Mouse (Mus musculus) midbrain, postnatal 0 days (tissue): ENCODE measurements at regions not wholly inside any gene's neighbourhood (a gene's known extent, or its start where the extent isn't known, plus 50 kb on each side); places are given as distances from the start of the nearest gene placed in this dataset.

Source experiments
- ATAC-seq: fragments of 200-750 bp; cut with Nextera tagmentation; 2 replicates; pipeline ENCODE4 v1.8.0; 2017; ENCODE audit warnings: moderate number of reproducible peaks, mild to moderate bottlenecking, moderate TSS enrichment, moderate library complexity; ENCODE audit not compliant: low FRiP score
- DNase-seq: peaks from one replicate; pipeline ENCODE4 v3.0.0-alpha.2; 2015; ENCODE audit warnings: low spot score
- H3K27ac ChIP-seq: fragments of 300-500 bp; sonication (generic); 2 replicates; pipeline ENCODE4 v1.5.1; 2014; ENCODE audit warnings: low read depth, mild to moderate bottlenecking, low read length, mixed read lengths
- H3K27me3 ChIP-seq: fragments of 300-500 bp; sonication (generic); 2 replicates; pipeline ENCODE4 v1.6.1; 2014; ENCODE audit warnings: low read length, control low read depth, mixed read lengths; ENCODE audit not compliant: insufficient read depth
- H3K36me3 ChIP-seq: fragments of 300-500 bp; sonication (generic); 2 replicates; pipeline ENCODE4 v1.6.1; 2014; ENCODE audit warnings: low read length, control low read depth, mixed read lengths; ENCODE audit not compliant: insufficient read depth
- H3K4me1 ChIP-seq: fragments of 300-500 bp; sonication (generic); 2 replicates; pipeline ENCODE4 v1.6.1; 2014; ENCODE audit warnings: mild to moderate bottlenecking, control low read depth, antibody characterized with exemption, low read length, mixed read lengths; ENCODE audit not compliant: insufficient read depth
- H3K4me2 ChIP-seq: fragments of 300-500 bp; sonication (generic); 2 replicates; pipeline ENCODE4 v1.6.1; 2014; ENCODE audit warnings: low read depth, mild to moderate bottlenecking, low read length, mixed read lengths; ENCODE audit not compliant: poor library complexity, severe bottlenecking
- H3K4me3 ChIP-seq: fragments of 300-500 bp; sonication (generic); 2 replicates; pipeline ENCODE4 v1.5.1; 2014; ENCODE audit warnings: low read depth, mild to moderate bottlenecking, low read length, moderate library complexity
- H3K9ac ChIP-seq: fragments of 300-500 bp; sonication (generic); replicated peaks from 2 replicates; pipeline ENCODE4 v1.6.1; 2014; ENCODE audit warnings: mild to moderate bottlenecking, low read length, moderate library complexity, mixed read lengths; ENCODE audit not compliant: poor library complexity, severe bottlenecking
- H3K9me3 ChIP-seq: fragments of 300-500 bp; sonication (generic); 2 replicates; pipeline ENCODE4 v1.6.1; 2016; ENCODE audit warnings: low read length, control low read depth
- CTCF ChIP-seq: IDR thresholded peaks from 2 replicates; pipeline ENCODE4 v1.5.1; 2016; ENCODE audit warnings: antibody characterized with exemption, mild to moderate bottlenecking
- WGBS: fragments of 180-500 bp; shearing (Covaris S2); extraction: QIAGEN DNeasy Blood & Tissue Kit; methylation state at CpG from one replicate; pipeline ENCODE4 v1.1.7; 2014; 5-methylcytosine and 5-hydroxymethylcytosine counted together

DNA sequence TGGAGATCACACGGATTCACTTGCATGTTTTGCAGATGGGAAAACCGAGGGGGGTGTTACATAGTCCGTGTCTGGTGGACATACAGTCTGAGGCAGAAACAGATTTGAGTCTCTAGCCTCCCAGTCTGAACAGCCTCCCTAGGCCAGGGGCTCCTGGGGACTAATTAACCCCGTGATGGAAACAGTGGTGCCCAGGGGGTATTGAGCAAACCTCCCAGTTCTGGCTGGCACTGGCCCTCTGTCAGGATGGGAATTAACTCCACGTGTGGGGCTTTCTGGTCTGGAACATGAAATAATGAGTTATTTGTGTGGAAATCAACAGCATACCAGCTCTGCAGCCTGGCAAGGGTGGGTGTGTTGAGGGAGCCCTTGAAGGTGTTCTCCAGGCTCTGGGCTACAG lies 79.9 kb upstream of the Nek6 start:
- H3K27me3 ChIP-seq = no peaks in the 10 kb centered on the region
- WGBS = 54% methylated on average over 5 of the region's 5 CpGs
- no peak for TF ChIP-seq CTCF
- no peaks in the 10 kb centered on the region for H3K9me3 ChIP-seq
- H3K36me3 ChIP-seq = no peaks in the 10 kb centered on the region
- no peak for ATAC-seq
- no peaks in the 10 kb centered on the region for H3K4me1 ChIP-seq
- no peak overlapping the region for H3K27ac ChIP-seq
- no peak overlapping the region for H3K9ac ChIP-seq
- no peak overlapping the region for H3K4me3 ChIP-seq
- no peak overlapping the region for H3K4me2 ChIP-seq
- no peak for DNase-seq

DNA sequence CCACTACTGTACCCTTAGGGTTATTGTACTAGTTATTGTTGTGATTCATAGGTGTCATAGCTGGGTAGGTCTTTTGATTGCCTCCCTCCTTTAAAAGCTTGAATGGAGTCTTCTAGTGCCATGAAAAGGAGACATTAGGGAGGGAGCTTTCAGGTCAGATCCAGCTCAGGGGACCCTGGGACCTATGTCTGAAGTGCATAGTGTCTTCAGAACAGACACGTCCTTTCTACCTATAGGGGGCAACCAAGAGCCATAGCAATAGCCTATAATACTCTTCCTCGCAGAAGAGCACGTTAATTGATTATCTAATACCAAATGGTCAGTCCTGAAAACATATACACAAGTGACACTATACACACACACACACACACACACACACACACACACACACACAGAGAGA lies 77.7 kb upstream of the Nek6 start:
- Histone ChIP-seq H3K9me3 (no peaks in the 10 kb centered on the region), H3K4me3 (no peak overlapping the region), H3K27me3 (no peaks in the 10 kb centered on the region), H3K27ac (no peak overlapping the region), H3K4me1 (no peaks in the 10 kb centered on the region), H3K4me2 (no peak overlapping the region), H3K9ac (no peak overlapping the region), H3K36me3 (no peaks in the 10 kb centered on the region)
- WGBS = 18% methylated on average over 3 of the region's 3 CpGs
- TF ChIP-seq CTCF = peak; percentile 67
- DNase-seq (peak; percentile 19), ATAC-seq (no peak)

DNA sequence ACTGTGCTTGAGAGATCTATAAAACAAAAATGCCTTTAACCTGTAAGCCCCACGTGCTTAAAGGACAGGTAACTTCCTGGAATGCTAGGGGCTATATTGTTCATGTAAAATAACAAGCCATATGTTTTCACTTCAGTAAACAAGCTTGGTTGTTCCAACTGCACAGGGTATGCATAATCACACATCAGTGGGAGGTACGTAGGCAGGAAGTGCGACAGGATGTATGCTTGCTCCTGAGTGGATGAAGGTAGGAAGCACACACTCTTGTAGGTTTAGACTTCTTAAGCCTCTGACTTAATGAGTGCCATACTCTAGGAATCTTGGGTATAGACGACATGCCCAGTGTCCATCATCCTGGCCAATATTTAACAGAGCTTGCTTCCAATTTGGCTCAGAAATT lies 74.7 kb upstream of the Nek6 start:
- Histone ChIP-seq H3K9me3 (no peaks in the 10 kb centered on the region), H3K27ac (no peak overlapping the region), H3K27me3 (no peaks in the 10 kb centered on the region), H3K4me2 (no peak overlapping the region), H3K36me3 (no peaks in the 10 kb centered on the region), H3K4me3 (no peak overlapping the region), H3K4me1 (no peaks in the 10 kb centered on the region), H3K9ac (no peak overlapping the region)
- ATAC-seq (no peak), DNase-seq (no peak)
- TF ChIP-seq CTCF = no peak
- 81% methylated on average over 4 of the region's 4 CpGs for WGBS

- Histone ChIP-seq H3K4me1 (no peaks in the 10 kb centered on the region), H3K4me2 (no peak overlapping the region), H3K4me3 (no peak overlapping the region), H3K36me3 (no peaks in the 10 kb centered on the region), H3K9ac (no peak overlapping the region), H3K9me3 (no peaks in the 10 kb centered on the region), H3K27ac (no peak overlapping the region), H3K27me3 (no peaks in the 10 kb centered on the region)
- DNase-seq (no peak), ATAC-seq (no peak)
- TF ChIP-seq CTCF = no peak
- 99% methylated on average over 6 of the region's 6 CpGs for WGBS
Measured at GRCm38 (mm10) chr2:38439191-38439590, 72.3 kb upstream of the Nek6 start.

GRCm38 (mm10) chr2:38439973-38440372 lies 71.5 kb upstream of the Nek6 start:
- no peak for DNase-seq
- H3K9ac ChIP-seq = no peak overlapping the region
- WGBS = 73% methylated on average over 5 of the region's 5 CpGs
- TF ChIP-seq CTCF = no peak
- no peaks in the 10 kb centered on the region for H3K9me3 ChIP-seq
- no peak overlapping the region for H3K27ac ChIP-seq
- H3K4me2 ChIP-seq = no peak overlapping the region
- H3K27me3 ChIP-seq = no peaks in the 10 kb centered on the region
- no peak for ATAC-seq
- H3K4me3 ChIP-seq = no peak overlapping the region
- no peaks in the 10 kb centered on the region for H3K36me3 ChIP-seq
- H3K4me1 ChIP-seq = no peaks in the 10 kb centered on the region

DNA sequence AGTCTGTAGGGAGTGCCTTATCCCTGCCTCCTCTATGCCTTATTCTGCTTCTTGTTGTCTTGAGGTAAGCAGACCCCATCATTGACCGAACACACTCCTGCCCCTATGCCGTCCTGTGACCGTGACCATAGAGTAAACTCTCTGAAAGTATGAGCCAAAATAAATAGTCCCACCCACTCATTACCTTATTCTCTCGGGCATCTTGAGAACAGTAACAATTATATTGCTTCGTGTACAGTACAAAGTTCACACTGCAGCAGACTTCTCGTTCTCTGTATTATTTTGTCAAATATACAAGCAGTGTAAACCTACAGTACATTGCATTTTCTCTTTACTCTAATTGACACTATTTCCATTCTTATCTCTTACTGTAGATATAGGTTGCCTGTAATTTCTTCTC lies 62.4 kb upstream of the Nek6 start:
- Histone ChIP-seq H3K4me1 (no peaks in the 10 kb centered on the region), H3K27ac (no peak overlapping the region), H3K36me3 (no peaks in the 10 kb centered on the region), H3K4me3 (no peak overlapping the region), H3K4me2 (no peak overlapping the region), H3K9ac (no peak overlapping the region), H3K27me3 (no peaks in the 10 kb centered on the region), H3K9me3 (no peaks in the 10 kb centered on the region)
- DNase-seq (no peak), ATAC-seq (no peak)
- WGBS = 90% methylated on average over 6 of the region's 6 CpGs
- no peak for TF ChIP-seq CTCF

DNA sequence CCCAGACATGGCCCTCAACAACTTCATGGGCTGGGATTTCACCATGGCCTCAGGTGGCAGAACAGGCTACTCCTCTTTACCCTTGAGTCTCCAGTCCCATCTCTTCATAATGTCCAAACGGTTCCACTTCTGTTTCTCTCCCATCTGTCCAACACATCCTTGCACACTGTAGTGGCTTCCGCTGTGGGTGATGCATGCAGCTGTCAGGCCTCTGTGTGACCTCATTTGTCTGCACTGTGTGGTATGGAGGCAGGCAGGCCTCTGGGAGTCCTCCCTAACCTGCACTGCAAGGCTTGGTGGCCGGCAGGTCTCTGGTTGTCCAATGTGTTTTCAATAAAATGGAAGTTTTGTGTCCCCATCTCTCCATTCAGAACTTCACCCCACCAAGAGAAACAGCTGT lies 54.9 kb upstream of the Nek6 start:
- Histone ChIP-seq H3K4me3 (no peak overlapping the region), H3K27ac (no peak overlapping the region), H3K9ac (no peak overlapping the region), H3K9me3 (no peaks in the 10 kb centered on the region), H3K4me2 (no peak overlapping the region), H3K27me3 (no peaks in the 10 kb centered on the region), H3K36me3 (no peaks in the 10 kb centered on the region), H3K4me1 (no peaks in the 10 kb centered on the region)
- no peak for TF ChIP-seq CTCF
- no peak for DNase-seq
- WGBS = 91% methylated on average over 3 of the region's 3 CpGs
- no peak for ATAC-seq
